Mouse (Mus musculus) heart, embryonic 14.5 days (tissue): ENCODE measurements around the gene Liph. TPM values are rescaled to one million over a fixed set of nuclear protein-coding genes. Genes with fewer than 3 reads are reported as not detected.

Source experiments
- ATAC-seq: fragments of 200-750 bp; cut with Nextera tagmentation; 2 replicates; pipeline ENCODE4 v1.8.0; 2017; ENCODE audit warnings: low read depth, moderate TSS enrichment; ENCODE audit not compliant: insufficient number of reproducible peaks, insufficient read depth, low FRiP score
- H3K27ac ChIP-seq, 2 experiments: fragments of 200-500 bp in 1 of 2; fragments of 300-500 bp in 1 of 2; sonication (generic) in 1 of 2; replicated peaks in 1 of 2; 2 replicates each; pipeline ENCODE4 v1.5.1; 2012 to 2014; ENCODE audit warnings: low read depth in 2 of 2, low read length in 2 of 2, control low read depth in 1 of 2, mild to moderate bottlenecking in 1 of 2, mixed read lengths in 1 of 2; ENCODE audit not compliant: control insufficient read depth in 1 of 2, insufficient read depth in 1 of 2
- H3K27me3 ChIP-seq: fragments of 300-500 bp; sonication (generic); 2 replicates; pipeline ENCODE4 v1.6.1; 2014; ENCODE audit warnings: mild to moderate bottlenecking, low read length, control low read depth; ENCODE audit not compliant: control insufficient read depth, insufficient read depth
- H3K36me3 ChIP-seq: fragments of 300-500 bp; sonication (generic); 2 replicates; pipeline ENCODE4 v1.6.1; 2014; ENCODE audit warnings: mild to moderate bottlenecking, control low read depth, low read length, mixed read lengths; ENCODE audit not compliant: control insufficient read depth, insufficient read depth
- H3K4me1 ChIP-seq, 2 experiments: fragments of 200-500 bp in 1 of 2; fragments of 300-500 bp in 1 of 2; sonication (generic) in 1 of 2; 2 replicates each; pipeline ENCODE4 v1.6.1; 2012 to 2014; ENCODE audit warnings: low read length in 2 of 2, control low read depth in 1 of 2, mixed read lengths in 1 of 2; ENCODE audit not compliant: control insufficient read depth in 2 of 2, insufficient read depth in 2 of 2
- H3K4me2 ChIP-seq: fragments of 300-500 bp; sonication (generic); 2 replicates; pipeline ENCODE4 v1.6.1; 2014; ENCODE audit warnings: mild to moderate bottlenecking, low read length
- H3K4me3 ChIP-seq, 2 experiments: fragments of 200-500 bp in 1 of 2; fragments of 300-500 bp in 1 of 2; sonication (generic) in 1 of 2; 2 replicates each; pipeline ENCODE4 v1.5.1; 2012 to 2014; ENCODE audit warnings: low read length in 2 of 2, mild to moderate bottlenecking in 2 of 2, control low read depth in 1 of 2, low read depth in 1 of 2, moderate library complexity in 1 of 2; ENCODE audit not compliant: control insufficient read depth in 1 of 2, insufficient read depth in 1 of 2
- H3K9ac ChIP-seq: fragments of 300-500 bp; sonication (generic); 2 replicates; pipeline ENCODE4 v1.6.1; 2014; ENCODE audit warnings: mild to moderate bottlenecking, low read length
- H3K9me3 ChIP-seq: fragments of 300-500 bp; sonication (generic); 2 replicates; pipeline ENCODE4 v1.6.1; 2016; ENCODE audit warnings: low read length, control low read depth; ENCODE audit not compliant: control insufficient read depth
- WGBS: fragments of 180-500 bp; shearing (Covaris S2); extraction: QIAGEN DNeasy Blood & Tissue Kit; methylation state at CpG from one replicate; pipeline ENCODE4 v1.1.7; 2014; 5-methylcytosine and 5-hydroxymethylcytosine counted together
- polyA plus RNA-seq: library from polyadenylated mRNA; unstranded; fragments of >200 nt; fragmentation: Nextera tagmentation; extraction: Ambion mirVana; gene quantifications from 2 replicates; pipeline ENCODE4 v1.2.1, GENCODE M21; 2014

Gene Liph
- polyA plus RNA-seq, 1 experiment from 2014 or later = 0.20 TPM

DNA sequence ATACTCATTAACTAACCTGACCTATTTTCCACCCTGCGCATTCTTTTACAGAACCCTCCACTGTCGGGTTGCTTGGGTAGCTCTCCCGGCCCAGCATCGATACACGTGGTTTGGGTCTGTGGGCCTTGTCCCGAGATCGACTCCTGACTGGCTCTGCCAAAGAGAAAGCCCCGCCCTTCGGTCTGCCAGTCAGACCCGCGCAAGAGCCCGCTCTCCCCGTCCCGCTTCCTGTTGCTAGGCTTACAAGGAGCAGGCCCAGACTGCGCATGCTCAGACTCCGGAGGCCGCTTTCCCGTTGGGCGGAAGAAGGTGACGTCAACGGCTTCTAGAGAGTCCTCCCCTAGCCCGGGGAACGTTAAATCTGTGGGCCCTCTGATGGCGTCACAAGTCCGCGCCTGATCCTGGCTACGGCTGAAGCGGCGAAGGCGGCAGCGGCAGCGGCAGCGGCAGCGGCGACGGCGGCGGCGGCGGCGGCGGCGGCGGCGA, 13.7 kb upstream of the Liph start, which contains the start of gene Senp2:
Gene Senp2 (plus strand): TSS at position 386 of the 486 bp plus-strand sequence.
- H3K4me3 ChIP-seq = peak within 1 kb of the TSS; percentile 75 to 81
- 0% methylated on average over 27 of the region's 45 CpGs for WGBS
- peak within 1 kb of the TSS; percentile 84 for H3K9ac ChIP-seq
- H3K27me3 ChIP-seq = no peaks in the 10 kb centered on the region
- H3K9me3 ChIP-seq = no peaks in the 10 kb centered on the region
- H3K4me1 ChIP-seq = peaks cover 0 to 11% of the 10 kb centered on the region in 2 experiments; a peak in 2 of 4 replicates
- H3K36me3 ChIP-seq = peaks cover 4% of the 10 kb centered on the region; the same call in 1 of the 2 replicates
- peak; percentile 98 for ATAC-seq
- H3K27ac ChIP-seq = peak within 1 kb of the TSS in 1 of 2 experiments; percentile 52; a peak in 2 of 4 replicates
- peak within 1 kb of the TSS; percentile 72 for H3K4me2 ChIP-seq

DNA sequence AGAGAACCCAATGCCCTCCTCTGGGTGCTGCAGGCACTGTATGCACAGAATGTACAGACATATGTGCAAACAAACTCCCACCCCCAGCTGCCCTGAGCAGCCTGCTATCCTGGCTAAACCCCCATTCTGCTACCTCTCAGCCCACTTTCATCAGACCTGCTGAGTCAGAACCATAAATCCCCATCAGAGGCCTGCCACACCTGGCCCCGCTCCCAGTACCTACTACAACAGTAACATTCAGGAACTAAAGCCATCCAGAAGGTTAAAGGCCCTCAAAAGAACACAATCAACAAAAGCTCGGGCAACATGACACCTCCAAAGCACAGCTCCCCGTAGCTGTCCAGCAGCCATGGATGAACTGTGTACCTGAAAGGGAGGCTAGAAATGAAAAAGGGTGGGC, 6.1 kb upstream of the Liph start:
- ATAC-seq = no peak
- H3K27ac ChIP-seq = no peak overlapping the region

DNA sequence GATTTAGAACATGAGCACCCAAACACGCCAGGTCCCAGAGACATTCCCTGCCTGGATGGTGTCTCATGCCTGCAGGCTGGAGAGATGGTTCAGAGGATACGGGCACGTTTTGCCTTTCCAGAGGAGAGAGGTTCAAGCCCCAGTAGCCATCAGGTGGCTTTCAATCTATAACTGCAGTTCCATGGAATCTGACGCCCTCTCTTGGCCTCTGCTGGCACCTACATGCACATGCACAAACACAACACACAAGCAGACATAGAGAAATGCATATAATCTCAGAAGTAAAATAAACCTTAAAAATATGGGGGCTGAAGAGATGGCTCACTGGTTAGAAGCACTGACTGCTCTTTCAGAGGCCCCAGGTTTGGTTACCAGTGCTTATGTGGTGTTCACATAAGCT, 5.7 kb upstream of the Liph start:
- Histone ChIP-seq H3K4me1 (no peaks in the 10 kb centered on the region; a peak in 2 of 4 replicates), H3K27ac (no peak overlapping the region), H3K9me3 (no peaks in the 10 kb centered on the region), H3K4me2 (no peak overlapping the region), H3K9ac (no peak overlapping the region), H3K4me3 (no peak overlapping the region), H3K36me3 (no peaks in the 10 kb centered on the region), H3K27me3 (no peaks in the 10 kb centered on the region)
- WGBS = 55% methylated on average over 4 of the region's 4 CpGs
- ATAC-seq = no peak

More for the DNA sequence above, 6.1 kb upstream of the Liph start:
- Histone ChIP-seq H3K4me3 (no peak overlapping the region), H3K27me3 (no peaks in the 10 kb centered on the region), H3K36me3 (no peaks in the 10 kb centered on the region), H3K9ac (no peak overlapping the region), H3K4me1 (no peaks in the 10 kb centered on the region; a peak in 2 of 4 replicates), H3K4me2 (no peak overlapping the region), H3K9me3 (no peaks in the 10 kb centered on the region)
- 65% methylated on average over 3 of the region's 3 CpGs for WGBS

DNA sequence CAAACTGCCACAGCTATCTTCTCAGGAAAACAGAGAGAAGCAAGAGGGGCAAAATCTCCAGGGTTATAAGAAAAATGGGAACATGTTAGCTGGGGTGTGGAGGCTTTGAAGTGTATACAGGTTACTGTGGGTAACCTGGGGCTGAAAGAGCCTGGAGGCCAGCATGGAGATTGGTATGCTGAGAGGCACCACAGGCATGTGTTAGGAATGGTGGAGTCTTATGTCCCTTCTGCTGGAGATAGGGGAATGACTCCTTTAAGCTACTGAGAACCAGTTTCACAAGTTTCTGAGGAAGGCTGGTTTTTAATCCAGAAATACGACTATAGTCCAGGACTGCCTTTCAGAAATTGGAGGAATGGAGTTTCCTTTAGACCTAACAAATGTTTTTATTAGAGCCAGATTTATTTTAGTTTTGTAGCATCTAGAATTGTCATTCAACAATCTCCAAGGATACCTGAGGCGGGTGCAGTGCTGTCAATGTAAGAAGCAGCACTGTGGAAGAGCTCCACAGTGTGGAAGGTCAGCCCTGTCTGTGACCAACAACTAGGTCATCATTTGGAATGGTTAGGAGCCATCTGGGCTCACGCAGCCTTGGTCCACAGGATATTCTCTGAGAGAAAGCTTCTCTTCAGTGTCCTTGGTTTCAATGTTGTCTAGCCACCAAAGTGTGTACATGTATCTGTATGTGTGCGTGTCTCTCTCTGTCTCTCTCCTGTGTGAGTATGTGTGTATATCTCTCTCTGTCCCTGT, 4.7 kb upstream of the Liph start:
- Histone ChIP-seq H3K9me3 (no peaks in the 10 kb centered on the region), H3K27me3 (no peaks in the 10 kb centered on the region), H3K4me2 (no peak overlapping the region), H3K4me3 (no peak overlapping the region), H3K27ac (no peak overlapping the region), H3K4me1 (peaks cover 0 to 3% of the 10 kb centered on the region in 2 experiments; a peak in 2 of 4 replicates), H3K9ac (no peak overlapping the region), H3K36me3 (no peaks in the 10 kb centered on the region)
- ATAC-seq = no peak
- WGBS = 77% methylated on average over 4 of the region's 4 CpGs

DNA sequence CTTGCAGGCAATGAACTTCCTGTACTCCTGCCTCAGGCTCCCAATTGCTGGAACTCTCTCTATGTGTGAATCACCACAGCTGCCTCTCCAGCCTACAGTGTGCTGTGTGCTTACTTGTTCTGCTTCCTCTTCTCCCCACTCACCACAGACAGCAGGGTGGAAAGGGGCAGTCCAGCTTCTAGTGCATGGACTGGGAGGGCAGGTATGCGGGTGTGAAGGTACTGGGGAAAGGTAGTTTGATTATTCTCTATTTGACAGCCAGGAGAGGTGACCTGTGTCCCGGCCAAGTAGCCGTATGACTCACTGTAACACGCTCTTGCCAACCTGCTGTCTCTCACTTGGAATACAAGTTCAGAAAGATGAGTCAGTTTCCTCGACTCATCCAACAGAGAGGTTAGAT, 2.6 kb upstream of the Liph start:
- Histone ChIP-seq H3K36me3 (no peaks in the 10 kb centered on the region), H3K9me3 (no peaks in the 10 kb centered on the region), H3K4me2 (no peak overlapping the region), H3K27ac (no peak overlapping the region), H3K9ac (no peak overlapping the region), H3K27me3 (no peaks in the 10 kb centered on the region), H3K4me3 (no peak overlapping the region), H3K4me1 (peaks cover 0 to 3% of the 10 kb centered on the region in 2 experiments; a peak in 2 of 4 replicates)
- no peak for ATAC-seq
- 72% methylated on average over 5 of the region's 5 CpGs for WGBS

DNA sequence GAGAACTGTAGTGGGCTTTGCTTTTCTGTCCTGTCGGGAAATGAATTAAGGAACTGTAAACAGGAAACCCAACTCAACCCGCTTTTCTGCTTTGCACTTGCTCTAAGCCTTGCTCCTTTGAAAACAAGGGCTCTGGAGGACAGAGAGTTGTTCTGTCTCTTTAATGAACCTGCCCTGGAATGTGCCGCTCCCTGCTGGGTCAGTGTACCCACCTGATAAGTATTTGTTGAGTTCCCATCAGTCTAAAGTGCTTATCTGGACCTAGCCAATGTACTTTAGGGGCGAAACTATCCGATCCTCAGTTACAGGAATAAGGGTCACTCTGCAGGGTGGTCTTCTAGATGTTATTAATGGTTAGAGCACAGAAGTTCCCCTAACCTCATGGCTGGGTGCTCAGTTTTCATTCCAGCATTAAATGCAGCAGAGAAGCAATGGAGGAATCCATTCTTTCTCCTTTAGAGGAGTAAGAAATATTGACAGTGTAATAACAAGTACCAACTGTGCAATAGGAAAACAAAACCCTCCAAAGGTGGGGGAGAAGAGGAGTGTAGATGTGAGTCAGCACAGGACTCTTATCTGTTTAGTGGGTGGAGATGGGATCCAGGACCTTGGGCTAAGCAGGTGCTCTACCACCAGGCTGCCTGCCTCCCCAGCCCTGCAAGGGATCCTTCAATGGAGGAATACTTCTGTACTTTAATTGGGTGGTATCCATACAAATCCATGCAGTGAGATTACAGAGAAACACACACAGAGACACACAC, 1.6 kb upstream of the Liph start:
- Histone ChIP-seq H3K36me3 (no peaks in the 10 kb centered on the region), H3K27me3 (no peaks in the 10 kb centered on the region), H3K27ac (no peak overlapping the region), H3K9me3 (no peaks in the 10 kb centered on the region), H3K4me3 (no peak overlapping the region), H3K9ac (no peak overlapping the region), H3K4me2 (no peak overlapping the region), H3K4me1 (peaks cover 0 to 3% of the 10 kb centered on the region in 2 experiments; a peak in 2 of 4 replicates)
- 25% methylated on average over 5 of the region's 5 CpGs for WGBS
- no peak for ATAC-seq

DNA sequence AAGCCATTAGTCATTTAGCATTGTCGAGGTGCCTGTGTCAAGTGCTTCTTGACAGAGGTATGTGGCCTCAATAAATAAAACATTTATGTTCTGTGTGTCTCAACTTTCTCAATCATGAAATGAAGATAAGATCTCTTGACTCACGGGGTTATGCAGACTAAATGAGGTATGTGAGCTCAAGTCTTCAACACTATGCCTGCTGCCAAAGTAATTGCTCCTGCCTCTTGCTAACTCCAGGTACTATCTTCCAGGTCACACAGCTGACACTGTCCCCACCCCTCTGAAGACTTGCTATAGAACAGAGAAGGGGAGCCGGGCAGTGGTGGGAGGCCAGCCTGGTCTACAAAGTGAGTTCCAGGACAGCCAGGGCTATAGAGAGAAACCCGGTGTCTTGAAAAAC, 939 bp upstream of the Liph start:
- no peaks in the 10 kb centered on the region for H3K27me3 ChIP-seq
- no peaks in the 10 kb centered on the region for H3K9me3 ChIP-seq
- H3K9ac ChIP-seq = no peak overlapping the region
- 44% methylated on average over 4 of the region's 4 CpGs for WGBS
- no peak overlapping the region for H3K4me2 ChIP-seq
- no peak for ATAC-seq
- H3K27ac ChIP-seq = no peak overlapping the region
- no peak overlapping the region for H3K4me3 ChIP-seq
- H3K36me3 ChIP-seq = no peaks in the 10 kb centered on the region
- peaks cover 0 to 3% of the 10 kb centered on the region in 2 experiments; a peak in 2 of 4 replicates for H3K4me1 ChIP-seq
